Mouse (Mus musculus) heart, embryonic 16.5 days (tissue): ENCODE measurements around the gene Ccdc88b. TPM values are rescaled to one million over a fixed set of nuclear protein-coding genes. Genes with fewer than 3 reads are reported as not detected.

Experiments
- ATAC-seq: fragments of 200-750 bp; cut with Nextera tagmentation; replicated peaks from 2 replicates; pipeline ENCODE4 v1.8.0; 2017; ENCODE audit warnings: moderate number of reproducible peaks; ENCODE audit not compliant: insufficient read depth, low FRiP score; ENCODE audit errors: extremely low read depth
- H3K27ac ChIP-seq: fragments of 300-500 bp; sonication (generic); 2 replicates; pipeline ENCODE4 v1.5.1; 2014; ENCODE audit warnings: mild to moderate bottlenecking, low read length, control low read depth, moderate library complexity
- H3K27me3 ChIP-seq: fragments of 300-500 bp; sonication (generic); 2 replicates; pipeline ENCODE4 v1.6.1; 2014; ENCODE audit warnings: low read length, mixed read lengths; ENCODE audit not compliant: control insufficient read depth, insufficient read depth
- H3K36me3 ChIP-seq: fragments of 300-500 bp; sonication (generic); 2 replicates; pipeline ENCODE4 v1.6.1; 2014; ENCODE audit not compliant: control insufficient read depth, insufficient read depth
- H3K4me1 ChIP-seq: fragments of 300-500 bp; sonication (generic); 2 replicates; pipeline ENCODE4 v1.6.1; 2014; ENCODE audit warnings: low read length, mixed read lengths; ENCODE audit not compliant: control insufficient read depth, insufficient read depth
- H3K4me2 ChIP-seq: fragments of 300-500 bp; sonication (generic); 2 replicates; pipeline ENCODE4 v1.6.1; 2014; ENCODE audit warnings: low read depth, mild to moderate bottlenecking, control low read depth, low read length
- H3K4me3 ChIP-seq: fragments of 300-500 bp; sonication (generic); 2 replicates; pipeline ENCODE4 v1.5.1; 2014; ENCODE audit warnings: mild to moderate bottlenecking, control low read depth, low read length
- H3K9ac ChIP-seq: fragments of 300-500 bp; sonication (generic); 2 replicates; pipeline ENCODE4 v1.6.1; 2014; ENCODE audit warnings: low read length, control low read depth
- H3K9me3 ChIP-seq: fragments of 300-500 bp; sonication (generic); replicated peaks from 2 replicates; pipeline ENCODE4 v1.6.1; 2016; ENCODE audit warnings: low read length; ENCODE audit not compliant: control insufficient read depth
- WGBS: fragments of 180-500 bp; shearing (Covaris S2); extraction: QIAGEN DNeasy Blood & Tissue Kit; methylation state at CpG from one replicate; pipeline ENCODE4 v1.1.7; 2014; 5-methylcytosine and 5-hydroxymethylcytosine counted together
- polyA plus RNA-seq: library from polyadenylated mRNA; unstranded; fragments of >200 nt; fragmentation: Nextera tagmentation; extraction: Ambion mirVana; gene quantifications from 2 replicates; pipeline ENCODE4 v1.2.1, GENCODE M21; 2015

Gene Ccdc88b
- polyA plus RNA-seq, 1 experiment from 2014 or later, result 3.8 TPM

- peaks cover 6% of the 10 kb centered on the region for H3K4me1 ChIP-seq
- H3K27ac ChIP-seq, result 0 out of 2 replicates have a peak within 1 kb of the TSS, but pooled peaks have one; percentile 7
- peak; percentile 88 for ATAC-seq
- H3K36me3 ChIP-seq, result peaks cover 23% of the 10 kb centered on the region; the same call in 1 of the 2 replicates
- peaks cover 15% of the 10 kb centered on the region for H3K27me3 ChIP-seq
- peak within 1 kb of the TSS; percentile 83 for H3K4me2 ChIP-seq
- H3K9me3 ChIP-seq, result peaks cover 3% of the 10 kb centered on the region; the same call in 1 of the 2 replicates
- peak within 1 kb of the TSS; percentile 82 for H3K4me3 ChIP-seq
- 2% methylated on average over 44 of the region's 44 CpGs for WGBS
- peak within 1 kb of the TSS; percentile 89 for H3K9ac ChIP-seq
These were observed 17.3 kb downstream of the Ccdc88b start, which contains the start of gene Rps6ka4 for GRCm38 (mm10) chr19:6840475-6841291. Gene Rps6ka4 (minus strand): TSS chr19:6840636.

- H3K9ac ChIP-seq, result peak overlapping the region; percentile 89
- H3K4me1 ChIP-seq, result peaks cover 6% of the 10 kb centered on the region
- peaks cover 9% of the 10 kb centered on the region for H3K27me3 ChIP-seq
- peaks cover 3% of the 10 kb centered on the region; the same call in 1 of the 2 replicates for H3K9me3 ChIP-seq
- WGBS, result 4% methylated on average over 46 of the region's 46 CpGs
- peak; percentile 39 for ATAC-seq
- peak overlapping the region; percentile 82 for H3K4me3 ChIP-seq
- peaks cover 24% of the 10 kb centered on the region for H3K36me3 ChIP-seq
- peak overlapping the region; percentile 83 for H3K4me2 ChIP-seq
- H3K27ac ChIP-seq, result 0 out of 2 replicates have a peak overlapping the region, but pooled peaks have one; percentile 7
These were observed 18.2 kb downstream of the Ccdc88b start for GRCm38 (mm10) chr19:6839615-6840474.

GRCm38 (mm10) chr19:6832363-6832762 lies 25.6 kb downstream of the Ccdc88b start:
- no peak overlapping the region for H3K4me2 ChIP-seq
- ATAC-seq, result no peak
- H3K9me3 ChIP-seq, result no peaks in the 10 kb centered on the region
- no peak overlapping the region for H3K9ac ChIP-seq
- H3K27ac ChIP-seq, result no peak overlapping the region
- 80% methylated on average over 8 of the region's 8 CpGs for WGBS
- H3K27me3 ChIP-seq, result peaks cover 35% of the 10 kb centered on the region
- H3K4me3 ChIP-seq, result no peak overlapping the region
- peaks cover 18% of the 10 kb centered on the region for H3K36me3 ChIP-seq
- H3K4me1 ChIP-seq, result peaks cover 3% of the 10 kb centered on the region; the same call in 1 of the 2 replicates

- no peak for ATAC-seq
These were observed 26.7 kb downstream of the Ccdc88b start for GRCm38 (mm10) chr19:6831331-6831730.

GRCm38 (mm10) chr19:6830556-6831316 lies 27.3 kb downstream of the Ccdc88b start:
- Histone ChIP-seq H3K27ac (no peak overlapping the region), H3K27me3 (peaks cover 35% of the 10 kb centered on the region), H3K9me3 (no peaks in the 10 kb centered on the region), H3K9ac (no peak overlapping the region), H3K4me3 (peak overlapping the region; percentile 0; the same call in 1 of the 2 replicates), H3K4me1 (peaks cover 3% of the 10 kb centered on the region; the same call in 1 of the 2 replicates), H3K4me2 (peak overlapping the region; percentile 44; the same call in 1 of the 2 replicates), H3K36me3 (peaks cover 11% of the 10 kb centered on the region)
- 34% methylated on average over 38 of the region's 38 CpGs for WGBS
- no peak for ATAC-seq

More at GRCm38 (mm10) chr19:6831331-6831730, 26.7 kb downstream of the Ccdc88b start:
- Histone ChIP-seq H3K27me3 (peaks cover 35% of the 10 kb centered on the region), H3K36me3 (peaks cover 11% of the 10 kb centered on the region), H3K9me3 (no peaks in the 10 kb centered on the region), H3K4me2 (no peak overlapping the region), H3K4me3 (no peak overlapping the region), H3K4me1 (peaks cover 3% of the 10 kb centered on the region; the same call in 1 of the 2 replicates), H3K27ac (no peak overlapping the region), H3K9ac (no peak overlapping the region)
- WGBS, result 46% methylated on average over 17 of the region's 17 CpGs

- H3K4me2 ChIP-seq, result peak overlapping the region; percentile 44
- 26% methylated on average over 48 of the region's 48 CpGs for WGBS
- peak overlapping the region; percentile 0 for H3K4me3 ChIP-seq
- H3K36me3 ChIP-seq, result peaks cover 11% of the 10 kb centered on the region
- H3K9ac ChIP-seq, result no peak overlapping the region
- ATAC-seq, result no peak
- H3K9me3 ChIP-seq, result no peaks in the 10 kb centered on the region
- peaks cover 35% of the 10 kb centered on the region for H3K27me3 ChIP-seq
- peaks cover 3% of the 10 kb centered on the region; the same call in 1 of the 2 replicates for H3K4me1 ChIP-seq
- H3K27ac ChIP-seq, result no peak overlapping the region
These were observed 28.0 kb downstream of the Ccdc88b start for GRCm38 (mm10) chr19:6829870-6830555.

- H3K36me3 ChIP-seq, result peaks cover 3% of the 10 kb centered on the region; the same call in 1 of the 2 replicates
- ATAC-seq, result no peak
- peaks cover 3% of the 10 kb centered on the region; the same call in 1 of the 2 replicates for H3K4me1 ChIP-seq
- no peaks in the 10 kb centered on the region for H3K9me3 ChIP-seq
- H3K9ac ChIP-seq, result no peak overlapping the region
- H3K27ac ChIP-seq, result no peak overlapping the region
- 31% methylated on average over 3 of the region's 3 CpGs for WGBS
- no peak overlapping the region for H3K4me2 ChIP-seq
- no peak overlapping the region for H3K4me3 ChIP-seq
- H3K27me3 ChIP-seq, result peaks cover 35% of the 10 kb centered on the region
These were observed 28.9 kb downstream of the Ccdc88b start for GRCm38 (mm10) chr19:6829069-6829468.

GRCm38 (mm10) chr19:6826601-6827000 lies 31.4 kb downstream of the Ccdc88b start:
- H3K27ac ChIP-seq, result no peak overlapping the region
- H3K27me3 ChIP-seq, result peaks cover 25% of the 10 kb centered on the region
- H3K36me3 ChIP-seq, result peaks cover 3% of the 10 kb centered on the region; the same call in 1 of the 2 replicates
- no peak overlapping the region for H3K4me2 ChIP-seq
- ATAC-seq, result no peak
- no peak overlapping the region for H3K4me3 ChIP-seq
- peaks cover 3% of the 10 kb centered on the region; the same call in 1 of the 2 replicates for H3K4me1 ChIP-seq
- no peaks in the 10 kb centered on the region for H3K9me3 ChIP-seq
- no peak overlapping the region for H3K9ac ChIP-seq
- 58% methylated on average over 3 of the region's 3 CpGs for WGBS
